Mouse (Mus musculus) cortical plate, adult 2 months (tissue): ENCODE measurements around the gene Plekha5.
"Not testable (repeated sequence)": the region's sequence is repeated elsewhere in the genome, so short reads cannot be mapped to it uniquely, and the experiment has no call there.

Experiments used
- CTCF ChIP-seq: fragments of 200-500 bp; IDR thresholded peaks from 2 replicates; pipeline ENCODE4 v1.5.1; 2011; ENCODE audit warnings: mild to moderate bottlenecking, control low read depth, low read length; ENCODE audit not compliant: insufficient read depth; ENCODE audit errors: extremely low read depth
- POLR2A ChIP-seq: fragments of 200-500 bp; IDR thresholded peaks from 2 replicates; pipeline ENCODE4 v1.6.1; 2011; ENCODE audit warnings: mild to moderate bottlenecking, low read length, control low read depth; ENCODE audit not compliant: insufficient read depth; ENCODE audit errors: extremely low read depth

- TF ChIP-seq CTCF, POLR2A: not testable (repeated sequence)
These were observed 181.3 kb downstream of the Plekha5 start for GRCm38 (mm10) chr6:140605173-140605572.
